Mouse (Mus musculus): ENCODE data around the gene Acvrl1. TPM values are rescaled to one million over a fixed set of nuclear protein-coding genes. Genes with fewer than 3 reads are reported as not detected.

Gene Acvrl1
- total RNA-seq, 1 experiment from 2014 or later = 6.1 TPM

DNA sequence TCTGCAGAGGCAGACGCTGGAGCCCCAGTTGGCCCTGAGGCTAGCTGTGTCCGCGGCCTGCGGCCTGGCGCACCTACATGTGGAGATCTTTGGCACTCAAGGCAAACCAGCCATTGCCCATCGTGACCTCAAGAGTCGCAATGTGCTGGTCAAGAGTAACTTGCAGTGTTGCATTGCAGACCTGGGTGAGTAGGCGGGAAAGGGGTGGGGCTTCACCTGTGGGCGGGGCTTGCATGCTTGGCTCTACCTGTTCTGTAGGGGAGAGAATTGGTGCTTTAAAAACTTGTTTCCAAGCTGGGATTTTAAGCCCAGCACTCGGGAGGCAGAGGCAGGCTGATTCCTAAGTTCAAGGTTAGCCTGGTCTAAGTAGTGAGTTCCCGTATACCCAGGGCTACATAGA lies 9.1 kb downstream of the Acvrl1 start:
- ATAC-seq (ENCODE audit: extremely low read depth, insufficient number of reproducible peaks, low FRiP score, poor library complexity, severe bottlenecking) = no peak

DNA sequence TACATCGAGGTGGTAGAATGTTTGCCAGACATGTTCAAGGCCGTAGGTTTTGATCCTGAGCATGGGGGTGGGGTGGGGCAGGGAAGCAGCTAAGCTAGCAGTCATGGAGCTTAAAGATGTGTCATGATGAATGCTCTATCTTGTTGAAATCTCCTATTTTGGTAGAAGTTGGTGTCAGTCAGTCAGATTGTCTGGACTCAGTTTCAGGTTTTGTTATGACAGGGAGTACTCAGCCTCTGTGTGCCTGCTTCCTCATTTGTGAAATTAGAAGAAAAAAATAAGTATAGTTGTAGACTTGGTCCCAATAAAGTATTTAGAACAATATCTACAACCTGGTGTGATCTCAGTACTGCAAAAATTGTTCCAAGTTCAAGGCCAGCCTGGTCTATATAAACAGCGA lies 10.4 kb downstream of the Acvrl1 start:
- ATAC-seq (ENCODE audit: extremely low read depth, insufficient number of reproducible peaks, low FRiP score, poor library complexity, severe bottlenecking) = no peak

DNA sequence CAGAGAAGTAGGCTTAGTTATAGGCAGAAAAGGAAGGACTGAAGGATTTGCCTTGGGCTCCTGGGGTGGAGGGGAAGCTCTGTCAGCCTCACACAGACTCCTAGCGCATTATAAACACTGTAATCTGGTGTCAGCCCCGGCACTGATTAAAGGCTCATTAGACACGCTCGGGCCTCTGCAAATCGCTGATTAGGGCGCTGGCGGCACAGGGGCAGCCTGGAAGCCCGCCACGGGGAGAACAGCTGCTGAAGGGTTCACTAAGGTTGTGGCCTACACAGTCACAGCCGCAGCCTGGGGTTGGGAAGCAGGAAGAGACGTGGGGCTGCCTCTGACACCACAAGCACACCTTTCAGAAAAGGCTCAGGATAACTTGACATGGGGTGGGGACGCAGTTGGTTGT lies 11.6 kb downstream of the Acvrl1 start:
- ATAC-seq (ENCODE audit: extremely low read depth, insufficient number of reproducible peaks, low FRiP score, poor library complexity, severe bottlenecking) = no peak

DNA sequence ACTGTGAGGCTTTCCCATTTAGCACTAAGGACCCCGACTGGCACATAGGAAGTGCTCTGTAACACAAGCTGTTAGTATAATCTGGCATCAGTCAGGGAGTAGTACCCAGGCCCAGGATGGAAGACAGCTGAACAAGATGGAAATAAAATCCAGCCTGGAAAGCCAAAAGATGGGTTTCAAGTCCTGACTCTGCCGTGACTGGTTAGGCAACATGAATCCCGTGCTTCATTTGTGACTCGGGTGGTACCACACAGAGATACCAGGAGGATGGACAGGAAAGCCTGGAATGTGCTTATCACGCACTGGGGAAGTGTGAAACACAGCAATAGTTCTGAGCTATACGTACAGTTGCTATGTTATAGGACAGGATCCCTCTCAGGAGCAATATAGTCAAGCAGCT lies 12.3 kb downstream of the Acvrl1 start:
- no peak for ATAC-seq (ENCODE audit: extremely low read depth, insufficient number of reproducible peaks, low FRiP score, poor library complexity, severe bottlenecking)

DNA sequence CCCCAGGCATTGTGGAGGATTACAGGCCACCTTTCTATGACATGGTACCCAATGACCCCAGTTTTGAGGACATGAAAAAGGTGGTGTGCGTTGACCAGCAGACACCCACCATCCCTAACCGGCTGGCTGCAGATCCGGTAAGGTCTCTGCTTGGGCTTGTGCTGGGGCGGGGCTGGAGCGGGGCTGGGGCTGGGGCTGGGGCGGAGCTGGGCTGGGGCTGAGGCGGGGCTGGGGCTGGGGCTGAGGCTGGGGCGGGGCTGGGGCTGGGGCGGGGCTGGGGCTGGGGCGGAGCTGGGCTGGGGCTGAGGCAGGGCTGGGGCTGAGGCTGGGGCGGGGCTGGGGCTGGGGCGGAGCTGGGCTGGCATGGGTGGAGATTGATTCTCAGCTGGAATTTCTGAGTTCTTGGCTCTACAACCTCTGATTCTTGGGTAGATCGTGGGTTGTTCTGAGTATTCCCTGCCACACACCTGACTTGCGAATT lies 12.8 kb downstream of the Acvrl1 start:
- peak; percentile 25; the same call in 1 of the 2 replicates for ATAC-seq (ENCODE audit: extremely low read depth, insufficient number of reproducible peaks, low FRiP score, poor library complexity, severe bottlenecking)

DNA sequence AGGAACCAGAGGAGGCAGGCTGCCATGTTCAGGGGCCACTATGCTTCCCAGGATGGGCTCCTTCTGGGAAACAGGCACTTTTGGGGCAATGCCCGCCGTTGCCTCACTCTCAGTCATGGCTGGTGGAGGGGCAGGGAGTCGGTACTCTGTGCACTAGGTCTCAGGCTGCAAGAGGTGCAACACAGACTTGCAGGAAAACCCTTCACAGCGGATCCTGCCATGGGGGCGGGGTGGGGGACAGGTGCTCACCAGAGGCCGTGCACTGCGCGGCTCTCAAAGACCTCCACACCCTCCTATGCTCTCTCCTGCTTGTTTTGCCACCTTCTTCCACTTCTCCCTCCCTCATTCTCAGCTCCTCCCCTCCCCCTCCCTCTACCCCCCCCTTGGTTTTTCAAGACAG lies 14.3 kb downstream of the Acvrl1 start:
- ATAC-seq (ENCODE audit: extremely low read depth, insufficient number of reproducible peaks, low FRiP score, poor library complexity, severe bottlenecking) = no peak

DNA sequence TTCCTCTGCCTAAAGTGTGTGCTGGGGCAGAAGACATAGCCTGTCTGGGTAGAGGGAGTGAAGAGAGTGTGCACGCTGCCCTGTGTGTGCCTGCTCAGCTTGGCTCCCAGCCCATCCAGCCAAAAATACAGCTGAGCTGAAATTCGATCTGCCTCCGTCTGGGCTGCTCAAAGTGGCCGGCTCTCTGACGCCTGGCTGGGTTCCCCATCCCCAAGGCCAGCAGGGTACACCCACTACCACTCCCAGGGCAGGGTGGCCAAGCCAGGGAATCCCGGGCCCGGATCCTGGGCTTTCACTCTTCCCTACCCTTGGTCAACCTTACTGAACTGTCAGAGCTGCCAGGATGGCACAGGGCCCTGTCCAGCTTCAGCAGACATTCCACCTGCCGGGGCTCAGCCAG lies 15.2 kb downstream of the Acvrl1 start:
- ATAC-seq (ENCODE audit: extremely low read depth, insufficient number of reproducible peaks, low FRiP score, poor library complexity, severe bottlenecking) = no peak

DNA sequence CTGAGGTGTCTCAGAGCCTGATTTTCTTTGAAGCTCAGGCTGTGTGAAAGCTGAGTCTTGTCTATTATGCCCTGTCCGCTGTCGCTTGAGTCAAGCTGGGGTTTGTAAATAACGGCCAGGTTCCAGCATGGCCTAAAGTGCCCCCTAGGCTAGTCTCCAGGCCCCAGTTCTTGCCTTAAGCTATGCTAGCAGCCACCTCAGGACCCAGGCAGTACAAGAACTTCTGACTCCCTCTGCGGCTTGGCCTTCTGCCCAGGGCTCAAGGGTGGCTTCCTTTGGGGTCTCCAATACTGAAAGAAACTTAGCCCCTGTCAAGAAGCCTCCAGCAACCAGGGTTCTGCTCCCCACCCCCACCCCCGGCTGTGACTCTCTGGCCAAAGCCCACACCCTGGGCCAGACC lies 15.9 kb downstream of the Acvrl1 start:
- no peak for ATAC-seq (ENCODE audit: extremely low read depth, insufficient number of reproducible peaks, low FRiP score, poor library complexity, severe bottlenecking)

DNA sequence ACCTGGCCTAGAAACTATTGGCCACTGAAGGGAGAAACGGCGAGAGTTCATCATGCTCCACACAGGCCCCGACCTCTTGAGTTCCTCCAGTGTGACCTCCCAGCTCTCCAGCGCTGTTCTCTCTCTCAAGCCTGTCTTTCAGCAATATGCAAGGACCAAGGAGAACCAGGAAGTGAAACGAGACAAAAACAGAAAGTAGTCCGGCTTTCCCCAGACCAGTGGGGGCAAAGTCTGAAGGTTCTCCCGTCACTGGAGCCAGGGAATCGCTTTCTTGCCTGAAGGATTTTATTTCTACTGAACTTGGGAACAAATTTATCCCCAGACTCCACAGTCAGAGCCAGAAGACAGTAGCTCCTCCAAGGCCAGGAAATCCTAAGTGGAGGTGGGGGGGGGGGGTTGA lies 16.5 kb downstream of the Acvrl1 start:
- no peak for ATAC-seq (ENCODE audit: extremely low read depth, insufficient number of reproducible peaks, low FRiP score, poor library complexity, severe bottlenecking)

DNA sequence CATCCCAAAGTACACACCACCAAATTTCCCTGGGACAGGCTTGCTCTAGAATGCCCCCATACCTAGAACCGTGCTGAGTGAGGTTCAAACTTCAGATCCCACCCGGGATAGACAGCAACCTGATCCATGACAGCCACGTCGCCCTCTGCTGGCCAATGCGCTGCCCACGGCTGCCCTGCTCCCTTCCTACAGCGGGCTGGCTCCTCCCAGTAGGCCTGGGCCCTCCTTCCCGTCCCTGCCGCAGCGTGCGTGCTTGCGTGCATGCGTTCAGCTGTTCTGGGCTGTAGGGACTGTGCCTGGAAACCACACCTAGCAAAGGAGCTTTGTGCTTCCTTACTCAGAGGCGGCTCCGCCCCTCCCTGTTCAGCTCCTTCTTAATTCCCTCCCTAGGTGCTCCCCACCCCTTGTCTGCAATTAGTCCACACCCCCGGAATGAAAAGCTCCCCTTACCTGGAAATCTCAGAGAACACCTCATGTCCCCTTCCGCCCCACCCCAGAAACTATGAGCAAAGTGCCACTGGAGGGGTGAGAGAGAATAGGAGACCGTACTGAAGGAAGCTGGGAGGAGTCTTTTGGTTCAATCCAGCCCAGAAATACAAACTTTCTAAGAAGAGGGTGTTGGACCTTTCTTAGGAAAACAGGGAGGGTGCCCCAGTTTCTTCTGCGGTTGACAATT lies 17.2 kb downstream of the Acvrl1 start:
- peak; percentile 89 for ATAC-seq (ENCODE audit: extremely low read depth, insufficient number of reproducible peaks, low FRiP score, poor library complexity, severe bottlenecking)

DNA sequence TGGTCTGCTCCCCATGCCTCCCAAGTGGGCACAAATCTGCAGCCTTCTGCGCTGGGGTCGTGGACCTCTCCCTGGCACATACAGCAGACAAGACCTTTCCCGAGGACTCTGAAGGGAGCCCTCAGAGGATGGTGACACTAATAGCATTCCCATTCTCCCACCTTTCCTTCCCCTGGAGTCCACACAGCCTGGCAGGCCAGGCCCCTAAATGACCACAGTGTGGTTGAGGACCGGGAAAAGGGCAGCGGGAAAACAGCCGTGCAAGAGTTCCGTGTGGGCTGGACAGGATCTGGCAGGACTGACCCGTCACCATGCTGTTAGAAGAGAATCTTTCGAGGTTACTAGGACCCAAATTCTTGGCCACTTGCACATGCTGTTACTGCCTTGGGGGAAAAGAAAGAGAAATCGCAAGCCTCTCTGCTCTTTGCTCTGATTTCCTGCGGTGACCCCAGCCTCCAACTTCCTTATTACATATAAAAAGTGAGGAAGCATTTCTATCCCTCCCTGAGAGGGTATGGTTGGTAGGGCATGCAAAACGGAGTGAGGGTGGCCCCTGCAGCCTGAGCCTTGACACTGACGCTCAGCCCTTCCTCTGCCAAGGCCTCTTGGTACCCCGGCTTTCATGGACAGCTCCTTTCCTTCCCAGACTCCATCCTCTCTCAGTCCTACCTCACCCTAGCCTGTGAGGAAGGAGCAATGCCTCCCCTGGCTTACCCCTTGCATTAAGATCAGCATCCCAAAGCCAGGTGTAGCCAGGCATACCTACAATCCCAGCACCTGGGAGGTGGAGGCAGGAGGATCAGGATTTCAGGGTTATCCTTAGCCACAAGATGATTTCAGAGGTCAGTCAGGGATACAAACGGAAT lies 18.0 kb downstream of the Acvrl1 start:
- no peak for ATAC-seq (ENCODE audit: extremely low read depth, insufficient number of reproducible peaks, low FRiP score, poor library complexity, severe bottlenecking)

DNA sequence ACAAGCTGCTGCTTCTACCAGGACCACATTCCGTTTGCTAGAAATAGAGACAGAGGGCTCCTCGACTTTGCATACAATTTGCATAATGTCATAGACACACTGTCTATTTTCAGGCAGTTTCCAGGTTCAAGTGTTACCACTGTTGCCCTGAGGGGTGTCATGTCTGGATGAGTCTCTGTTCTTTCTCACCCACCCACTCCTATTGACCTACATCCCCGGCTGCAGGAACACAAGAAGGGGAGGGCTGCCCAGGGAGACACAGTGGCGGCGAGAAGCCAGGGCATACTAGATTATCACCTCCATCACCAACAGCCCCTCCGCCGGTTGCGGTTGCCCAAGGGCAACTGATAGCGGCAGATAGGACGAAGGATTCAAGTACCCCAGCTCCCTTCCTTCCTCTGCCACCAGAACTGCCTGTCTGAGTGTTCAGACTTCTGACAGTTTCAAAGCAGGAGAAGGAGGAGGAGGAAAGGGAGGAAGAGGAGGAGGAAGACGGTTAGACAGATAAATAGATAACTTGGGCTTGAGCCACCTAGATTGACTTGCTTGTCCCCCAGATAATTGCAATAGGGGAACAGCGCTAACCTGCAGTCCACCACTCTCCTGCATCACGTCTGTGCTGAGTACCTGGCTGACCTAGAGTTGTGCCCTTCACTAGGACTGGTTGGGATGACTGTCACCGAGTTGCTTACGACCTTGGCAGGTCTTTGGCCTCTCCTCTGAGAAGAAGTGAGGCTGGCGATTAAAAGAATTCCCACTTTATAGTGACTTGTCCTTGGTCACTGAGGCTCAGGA lies 19.0 kb downstream of the Acvrl1 start:
- peak; percentile 36; the same call in 1 of the 2 replicates for ATAC-seq (ENCODE audit: extremely low read depth, insufficient number of reproducible peaks, low FRiP score, poor library complexity, severe bottlenecking)

DNA sequence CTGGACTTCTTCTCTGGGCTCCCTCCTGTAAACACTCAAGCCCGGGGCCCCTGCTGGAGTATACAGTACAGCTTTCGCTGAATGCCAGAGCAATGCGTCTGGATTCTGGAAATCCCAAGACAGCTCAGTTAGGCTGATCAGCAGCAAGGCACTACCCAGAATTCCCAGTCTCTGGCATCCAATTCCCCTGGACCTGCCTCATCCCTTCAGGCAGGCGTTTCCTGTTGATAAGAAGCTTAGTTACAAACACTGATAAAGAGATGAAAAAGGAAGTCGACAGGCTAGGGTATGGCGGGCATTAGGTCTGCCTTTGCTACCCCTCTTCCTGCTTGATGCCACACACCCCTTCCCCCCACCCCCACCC lies 19.6 kb downstream of the Acvrl1 start:
- no peak for ATAC-seq (ENCODE audit: extremely low read depth, insufficient number of reproducible peaks, low FRiP score, poor library complexity, severe bottlenecking)

DNA sequence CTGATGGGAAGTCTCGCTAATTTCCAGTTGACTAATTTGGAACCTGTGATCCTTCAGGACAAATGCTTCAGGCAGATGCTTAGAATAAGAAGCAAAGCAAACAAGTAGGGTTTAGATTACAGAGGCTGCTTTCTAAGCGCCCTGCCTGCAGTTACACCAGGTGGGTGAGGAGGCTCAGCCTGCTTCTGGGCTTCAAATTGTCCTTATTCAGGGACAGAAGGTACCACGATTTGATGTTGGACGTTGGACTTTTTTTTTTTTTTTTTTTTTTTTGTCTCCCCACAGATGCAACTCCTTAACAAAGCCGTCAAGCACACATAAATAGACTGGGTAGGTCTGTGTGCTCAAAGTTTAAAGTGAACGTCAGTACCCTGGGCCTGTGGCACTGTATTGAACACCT lies 20.3 kb downstream of the Acvrl1 start:
- ATAC-seq (ENCODE audit: extremely low read depth, insufficient number of reproducible peaks, low FRiP score, poor library complexity, severe bottlenecking) = no peak

DNA sequence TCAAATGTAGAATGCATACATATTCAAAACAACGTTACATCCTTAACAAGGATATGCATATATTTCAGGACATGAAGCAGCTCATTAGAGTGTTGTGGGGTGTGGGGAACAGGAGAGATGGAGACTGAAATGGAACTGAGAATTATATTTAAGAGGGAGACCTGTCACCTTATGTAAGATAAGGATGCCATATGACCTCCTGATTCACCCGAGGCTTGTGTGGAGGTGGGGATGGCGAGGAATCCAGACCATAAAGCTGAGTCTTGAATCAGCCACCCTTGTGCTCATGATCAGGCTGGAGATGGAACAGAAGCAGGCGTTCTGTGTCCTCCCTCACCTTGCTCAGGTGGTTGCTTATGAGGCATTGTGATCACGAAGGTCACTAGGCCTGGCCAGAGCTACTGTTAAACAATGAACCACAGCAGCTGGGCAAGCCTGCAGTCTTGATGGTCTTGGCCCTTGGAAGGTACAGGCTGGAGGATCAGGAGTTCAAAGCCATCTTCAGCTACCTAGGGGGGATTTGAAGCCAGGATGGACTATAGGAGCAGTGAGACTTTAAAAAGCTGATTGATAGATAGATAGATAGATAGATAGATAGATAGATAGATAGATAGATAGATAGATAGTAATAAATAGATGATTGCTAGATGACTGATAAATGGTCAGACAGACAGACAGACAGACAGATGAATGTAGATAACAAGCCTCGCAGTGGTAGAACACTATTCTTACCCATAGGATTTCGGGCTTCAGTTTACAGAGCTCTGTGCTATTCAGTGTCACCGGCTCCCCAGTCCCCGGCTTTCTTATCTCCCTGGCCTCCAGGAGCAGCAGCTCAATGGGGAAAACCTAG lies 23.3 kb downstream of the Acvrl1 start:
- no peak for ATAC-seq (ENCODE audit: extremely low read depth, insufficient number of reproducible peaks, low FRiP score, poor library complexity, severe bottlenecking)

DNA sequence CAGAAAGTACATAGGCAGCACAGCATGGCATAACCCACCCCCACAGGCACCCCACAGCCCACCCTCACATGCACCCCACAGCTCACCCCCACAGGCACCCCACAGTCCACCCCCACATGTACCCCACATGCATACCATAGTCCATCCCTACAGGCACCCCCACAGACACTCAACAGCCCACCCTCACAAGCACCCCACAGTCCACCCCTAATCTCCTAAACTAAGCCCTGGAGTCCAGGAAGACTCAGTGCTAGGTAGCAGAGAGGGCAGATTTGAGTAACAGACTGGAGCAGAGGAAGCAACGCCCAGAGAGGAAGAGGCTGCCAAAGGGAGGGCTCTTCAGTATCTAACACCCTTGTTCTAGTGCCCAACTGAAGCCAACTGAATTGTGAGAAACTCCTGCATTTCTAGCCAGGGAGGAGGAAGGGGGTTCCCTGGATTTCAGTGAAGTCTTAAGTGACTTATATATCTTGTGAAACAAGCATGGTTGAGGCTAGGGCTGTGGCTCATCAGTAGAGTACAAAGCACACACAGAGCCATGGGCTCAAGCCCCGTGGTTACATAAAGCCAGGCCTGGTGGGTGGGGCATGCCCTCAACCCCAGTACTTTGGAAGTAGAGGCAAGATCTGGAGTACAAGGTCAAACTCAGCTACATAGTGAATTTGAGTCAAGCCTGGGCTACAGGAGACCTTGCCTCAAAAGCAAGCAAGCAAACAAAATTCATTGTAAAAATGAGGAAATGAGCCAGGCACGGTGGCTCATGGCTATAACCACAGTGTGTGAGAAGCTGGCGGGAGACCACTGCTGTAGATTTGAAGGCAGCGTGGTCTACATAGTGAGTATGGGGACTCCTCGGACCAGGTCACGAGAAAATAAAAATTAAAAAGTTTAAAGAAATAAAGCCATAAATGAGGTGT lies 26.6 kb downstream of the Acvrl1 start:
- no peak for ATAC-seq (ENCODE audit: extremely low read depth, insufficient number of reproducible peaks, low FRiP score, poor library complexity, severe bottlenecking)

DNA sequence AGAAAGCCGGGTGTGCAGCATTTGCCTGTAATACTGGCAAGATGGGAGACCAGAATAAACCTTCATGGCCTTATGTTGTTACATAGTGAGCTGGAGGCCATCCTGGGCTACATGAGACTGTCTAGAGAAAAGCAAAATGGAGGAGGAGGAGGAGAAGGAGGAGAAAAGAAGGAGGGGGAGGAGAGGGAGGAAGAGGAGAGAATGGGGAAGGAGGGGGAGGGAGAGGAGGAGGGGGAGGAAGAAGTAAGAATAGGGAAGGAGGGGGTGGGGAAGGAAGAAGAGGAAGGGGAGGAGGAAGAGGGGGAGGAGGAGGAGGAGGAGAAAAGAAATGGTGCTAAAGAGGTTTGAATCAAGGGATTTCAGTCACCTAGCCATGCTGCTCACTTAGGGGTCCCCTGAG lies 31.8 kb downstream of the Acvrl1 start:
- ATAC-seq (ENCODE audit: extremely low read depth, insufficient number of reproducible peaks, low FRiP score, poor library complexity, severe bottlenecking) = no peak

DNA sequence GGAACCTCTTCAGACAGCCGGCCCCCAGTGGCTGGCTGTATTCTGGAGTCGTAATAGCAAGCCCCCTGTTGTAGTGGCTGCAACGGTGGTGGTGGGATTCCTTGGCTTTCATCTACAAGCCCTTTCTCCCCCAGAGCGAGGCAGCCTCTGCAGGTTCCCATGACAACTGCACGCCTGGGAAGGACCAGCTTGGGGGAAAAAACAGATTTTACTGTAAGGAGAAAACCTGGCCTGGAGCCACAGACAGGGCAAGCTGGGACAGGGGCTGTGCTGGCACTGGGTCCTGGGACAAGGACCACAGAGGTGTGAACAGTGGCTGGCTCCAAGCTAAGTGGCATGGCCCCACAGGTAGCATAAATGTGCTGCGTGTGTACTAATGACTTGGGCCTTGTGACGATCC lies 32.3 kb downstream of the Acvrl1 start:
- ATAC-seq (ENCODE audit: extremely low read depth, insufficient number of reproducible peaks, low FRiP score, poor library complexity, severe bottlenecking) = no peak

Measured in neutrophil, adult 5-6 weeks (primary cell).